16 mouse cellular contexts compared by ENCODE assay signal in the genomic region with DNA sequence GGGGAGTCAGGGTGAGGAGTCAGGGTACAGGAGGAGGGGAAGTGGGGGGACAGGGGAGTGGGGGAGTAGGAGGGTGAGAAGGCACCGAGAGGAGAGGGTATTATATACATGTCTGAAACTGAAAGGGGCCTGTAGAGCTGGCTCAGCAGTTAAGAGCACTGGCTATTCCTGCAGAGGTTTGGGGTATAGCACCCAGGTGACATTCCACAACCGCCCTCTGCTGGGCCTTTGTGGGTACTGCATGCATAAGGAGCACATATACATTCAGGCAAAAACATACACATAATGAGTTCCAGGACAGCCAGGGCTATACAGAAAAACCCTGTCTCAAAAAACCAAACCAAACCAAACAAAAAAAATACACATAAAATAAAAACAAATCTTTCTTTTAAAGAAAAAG. TPM values are rescaled to one million over a fixed set of nuclear protein-coding genes. Genes with fewer than 3 reads are reported as not detected.
DNase-seq lines count a peak whose midpoint lies in the region; ATAC-seq and TF ChIP-seq lines count a peak whose summit lies in the region.
"Had no signal": no experiment of that assay in that cellular context is flagged by ENCODE, and none has a peak within 500 bp of the region (broad histone marks: within the 10 kb centered on the region; RNA-seq: fewer than 3 reads in every experiment).

No protein-coding gene starts in this region.

- TF ChIP-seq CTCF in gastrocnemius, adult 2 months (IDR thresholded peaks at IDR 0.05): peak; percentile 30
- peak; percentile 51; the same call in 1 of the 2 replicates for TF ChIP-seq CTCF in brain, embryonic 14.5 days (IDR thresholded peaks at IDR 0.05; ENCODE audit: borderline replicate concordance, extremely low read depth, insufficient read depth, insufficient read length)

- no peak for DNase-seq in gastrocnemius, adult 2 months
- DNase-seq in gastrocnemius, postnatal 4 days (ENCODE audit: low spot score in 2 of 2): no peak
- DNase-seq in midbrain, embryonic 11.5 days (ENCODE audit: low spot score, missing footprints): peak; percentile 82
- no peak for DNase-seq in midbrain, embryonic 10.5 days (ENCODE audit: low spot score)
- no peak for DNase-seq in brain, embryonic 14.5 days (ENCODE audit: low read depth)
- DNase-seq in testis, postnatal 14 days (ENCODE audit: low spot score): peak; percentile 45
- DNase-seq: adrenal gland, postnatal 14 days; cerebellum, postnatal 36 days; heart, postnatal 4 days; kidney, postnatal 14 days; right cerebral cortex, postnatal 4 days had no signal

- intact Hi-C loops in gastrocnemius, adult 2 months (cut with DNase I): no loop called here

- no peak overlapping the region for H3K27ac ChIP-seq in gastrocnemius, adult 2 months
- no peak overlapping the region for H3K27ac ChIP-seq in midbrain, embryonic 11.5 days (ENCODE audit: low read depth, low read length)
- H3K27ac ChIP-seq in midbrain, embryonic 10.5 days (replicated peaks): no peak overlapping the region
- no peak overlapping the region for H3K27ac ChIP-seq in midbrain, embryonic 16.5 days (ENCODE audit: low read length)
- H3K27ac ChIP-seq in midbrain, embryonic 13.5 days: no peak overlapping the region
- H3K27ac ChIP-seq: macrophage; neural tube, embryonic 13.5 days had no signal

- peaks cover 2% of the 10 kb centered on the region; the same call in 1 of the 2 replicates for H3K4me1 ChIP-seq in midbrain, embryonic 11.5 days (ENCODE audit: control insufficient read depth, insufficient read depth, low read length)
- peaks cover 21% of the 10 kb centered on the region for H3K4me1 ChIP-seq in midbrain, embryonic 10.5 days
- no peaks in the 10 kb centered on the region for H3K4me1 ChIP-seq in midbrain, embryonic 16.5 days (ENCODE audit: control insufficient read depth, insufficient read depth, low read length)
- H3K4me1 ChIP-seq in midbrain, embryonic 13.5 days (replicated peaks): peaks cover 1% of the 10 kb centered on the region

- H3K4me2 ChIP-seq in midbrain, embryonic 11.5 days: no peak overlapping the region
- H3K4me2 ChIP-seq in midbrain, embryonic 16.5 days (ENCODE audit: low read length): no peak overlapping the region
- no peak overlapping the region for H3K4me2 ChIP-seq in midbrain, embryonic 13.5 days (replicated peaks)
- H3K4me2 ChIP-seq: neural tube, embryonic 13.5 days had no signal

- ATAC-seq in midbrain, embryonic 11.5 days (ENCODE audit: low FRiP score): no peak
- no peak for ATAC-seq in midbrain, embryonic 16.5 days
- no peak for ATAC-seq in midbrain, embryonic 13.5 days

- H3K36me3 ChIP-seq in midbrain, embryonic 11.5 days (ENCODE audit: control insufficient read depth, insufficient read depth, low read length): no peaks in the 10 kb centered on the region
- no peaks in the 10 kb centered on the region for H3K36me3 ChIP-seq in midbrain, embryonic 10.5 days
- no peaks in the 10 kb centered on the region for H3K36me3 ChIP-seq in midbrain, embryonic 16.5 days (ENCODE audit: control insufficient read depth, insufficient read depth, low read length)
- H3K36me3 ChIP-seq in midbrain, embryonic 13.5 days: no peaks in the 10 kb centered on the region
- H3K36me3 ChIP-seq: neural tube, embryonic 13.5 days had no signal

- H3K9ac ChIP-seq in midbrain, embryonic 11.5 days (ENCODE audit: low read length): no peak overlapping the region
- H3K9ac ChIP-seq in midbrain, embryonic 16.5 days (ENCODE audit: low read depth, low read length): no peak overlapping the region
- no peak overlapping the region for H3K9ac ChIP-seq in midbrain, embryonic 13.5 days (replicated peaks)
- H3K9ac ChIP-seq: neural tube, embryonic 13.5 days had no signal

- no peak for TF ChIP-seq POLR2A in brain, embryonic 14.5 days (IDR thresholded peaks at IDR 0.05; ENCODE audit: borderline replicate concordance, extremely low read depth, insufficient read depth, insufficient read length, poor library complexity, severe bottlenecking)

- peaks cover 7% of the 10 kb centered on the region; the same call in 1 of the 2 replicates for H3K27me3 ChIP-seq in midbrain, embryonic 11.5 days (ENCODE audit: control insufficient read depth, insufficient read depth, low read length)
- H3K27me3 ChIP-seq in midbrain, embryonic 10.5 days (ENCODE audit: low read depth, poor library complexity, severe bottlenecking): peaks cover 21% of the 10 kb centered on the region
- H3K27me3 ChIP-seq in midbrain, embryonic 16.5 days (ENCODE audit: control insufficient read depth, insufficient read depth, low read depth, low read length): no peaks in the 10 kb centered on the region
- H3K27me3 ChIP-seq in midbrain, embryonic 13.5 days: peaks cover 13% of the 10 kb centered on the region; the same call in 1 of the 2 replicates

- no peak overlapping the region for H3K4me3 ChIP-seq in gastrocnemius, adult 2 months
- no peak overlapping the region for H3K4me3 ChIP-seq in midbrain, embryonic 11.5 days (ENCODE audit: low read depth, low read length)
- H3K4me3 ChIP-seq in midbrain, embryonic 10.5 days: no peak overlapping the region
- no peak overlapping the region for H3K4me3 ChIP-seq in midbrain, embryonic 16.5 days (ENCODE audit: low read depth, low read length)
- no peak overlapping the region for H3K4me3 ChIP-seq in midbrain, embryonic 13.5 days (replicated peaks)
- H3K4me3 ChIP-seq: erythroblast, embryonic 14.5 days; neural tube, embryonic 13.5 days had no signal

- no peaks in the 10 kb centered on the region for H3K9me3 ChIP-seq in midbrain, embryonic 11.5 days (ENCODE audit: control insufficient read depth, low read length)
- no peaks in the 10 kb centered on the region for H3K9me3 ChIP-seq in midbrain, embryonic 10.5 days (replicated peaks)
- H3K9me3 ChIP-seq in midbrain, embryonic 16.5 days (replicated peaks; ENCODE audit: control insufficient read depth, low read length, poor library complexity, severe bottlenecking): no peaks in the 10 kb centered on the region
- no peaks in the 10 kb centered on the region for H3K9me3 ChIP-seq in midbrain, embryonic 13.5 days
- H3K9me3 ChIP-seq: neural tube, embryonic 13.5 days had no signal

- WGBS in midbrain, embryonic 11.5 days: 49% methylated on average over 2 of the region's 2 CpGs
- 50% methylated on average over 2 of the region's 2 CpGs for WGBS in midbrain, embryonic 10.5 days
- 59% methylated on average over 2 of the region's 2 CpGs for WGBS in midbrain, embryonic 16.5 days
- WGBS in midbrain, embryonic 13.5 days: 55% methylated on average over 2 of the region's 2 CpGs

RNA-seq across cellular contexts. Expression of a gene that starts 6.6 kb away (rescaled TPM):
- 10 to 100 TPM; 35.2 to 38.4 TPM for total RNA-seq in gastrocnemius, adult 2 months (2021)
- total RNA-seq in gastrocnemius, postnatal 4 days (2021): 10 to 100 TPM; 50.5 to 54.1 TPM
- 24.0 and 26.7 TPM in 2 replicates for polyA plus RNA-seq in midbrain, embryonic 11.5 days (2014; fragmentation: Nextera tagmentation; extraction: Ambion mirVana)
- 41.3 and 43.2 TPM in 2 replicates for polyA plus RNA-seq in midbrain, embryonic 10.5 days (2016; fragmentation: Nextera tagmentation; extraction: Ambion mirVana)
- 44.7 and 55.4 TPM in 2 replicates for polyA plus RNA-seq in brain, embryonic 14.5 days (2012; rRNA removed)
- polyA plus RNA-seq in midbrain, embryonic 16.5 days (2015; fragmentation: Nextera tagmentation; extraction: Ambion mirVana): 19.7 and 22.0 TPM in 2 replicates
- 22.0 and 23.8 TPM in 2 replicates for polyA plus RNA-seq in midbrain, embryonic 13.5 days (2015; fragmentation: Nextera tagmentation; extraction: Ambion mirVana)

Comparison
In these comparisons a context has a peak if more than half of its experiments do, and no peak if none do; other contexts are left out.
1. DNase-seq: peak in midbrain, embryonic 11.5 days (single experiment) and testis, postnatal 14 days (single experiment); none in gastrocnemius, adult 2 months (single experiment), gastrocnemius, postnatal 4 days (0 of 2), midbrain, embryonic 10.5 days (single experiment) and brain, embryonic 14.5 days (single experiment).